Mouse (Mus musculus) 416B (cell line): Measurements from ENCODE around the gene Rgma.
A peak's percentile ranks its signal among the peaks of the same experiment; 100 is the strongest.

Experiments
- DNase-seq: peaks from one replicate; pipeline ENCODE4 v3.0.0; 2011; ENCODE audit warnings: low read depth

The Rgma gene

DNA sequence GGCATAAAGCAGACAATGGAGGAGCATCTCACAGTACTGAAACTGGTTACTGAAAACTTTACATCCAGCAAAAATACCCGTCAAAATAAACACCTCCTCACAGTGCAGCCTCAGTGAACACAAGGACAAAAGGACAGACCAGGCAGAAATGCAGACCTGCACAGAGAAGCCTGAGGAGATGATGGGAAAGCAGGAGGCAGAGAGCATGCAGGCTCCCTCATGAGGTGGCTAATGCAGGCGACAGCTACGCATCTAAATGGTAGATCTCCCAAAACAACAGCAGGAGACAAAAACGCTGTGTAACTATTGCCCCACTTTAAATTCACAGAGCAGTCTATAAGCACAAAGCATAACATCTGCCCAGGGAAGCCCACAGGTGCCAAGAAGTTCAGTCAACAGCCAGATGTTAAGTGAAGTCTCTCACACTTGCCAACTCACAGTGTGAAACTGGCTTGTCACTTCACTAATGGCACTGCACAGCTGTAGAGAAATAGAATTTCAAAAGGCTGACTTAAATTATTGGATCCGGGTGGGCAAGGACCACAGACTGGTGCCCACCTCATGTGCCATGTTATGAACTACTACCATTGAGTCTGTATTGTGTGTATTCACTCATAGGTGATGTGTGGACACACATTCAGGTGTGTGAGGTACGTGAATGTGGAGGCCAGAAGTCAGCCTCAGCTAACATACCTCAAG lies 58.5 kb downstream of the Rgma start:
- no peak for DNase-seq

DNA sequence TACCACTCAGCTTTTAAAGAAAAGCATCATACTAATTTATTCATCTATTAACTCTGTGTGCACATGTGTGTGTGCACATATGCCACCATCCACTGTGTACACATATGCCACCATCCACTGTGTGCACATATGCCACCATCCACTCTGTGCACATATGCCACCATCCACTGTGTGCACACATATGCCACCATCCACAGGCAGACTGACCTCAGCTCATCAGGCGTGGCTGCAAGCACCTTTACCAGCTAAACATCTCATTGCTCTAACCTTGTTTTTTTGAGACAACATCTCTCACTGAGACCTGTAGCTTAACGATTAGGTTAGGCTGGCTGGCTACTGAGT lies 59.0 kb downstream of the Rgma start:
- DNase-seq, result no peak

DNA sequence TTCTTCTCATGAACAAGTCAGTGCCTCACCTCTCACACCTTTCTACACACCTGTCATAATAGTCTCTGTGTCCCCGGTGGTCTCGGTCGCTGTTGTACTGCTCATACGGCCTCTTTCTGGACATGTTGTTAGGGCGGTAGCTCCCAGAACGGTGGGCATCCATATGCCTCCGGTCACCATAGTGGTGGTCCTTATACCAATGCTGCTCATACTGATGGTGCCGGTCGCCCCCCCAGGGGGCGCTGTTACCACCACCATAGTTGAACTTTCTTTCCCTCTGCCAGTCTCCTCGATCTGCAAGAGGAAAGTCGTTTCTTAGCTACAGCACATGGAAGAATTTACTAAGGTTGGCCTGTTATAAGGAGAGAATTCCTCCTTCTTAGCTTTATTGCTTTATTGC lies 60.4 kb downstream of the Rgma start:
- DNase-seq, result peak; percentile 26

DNA sequence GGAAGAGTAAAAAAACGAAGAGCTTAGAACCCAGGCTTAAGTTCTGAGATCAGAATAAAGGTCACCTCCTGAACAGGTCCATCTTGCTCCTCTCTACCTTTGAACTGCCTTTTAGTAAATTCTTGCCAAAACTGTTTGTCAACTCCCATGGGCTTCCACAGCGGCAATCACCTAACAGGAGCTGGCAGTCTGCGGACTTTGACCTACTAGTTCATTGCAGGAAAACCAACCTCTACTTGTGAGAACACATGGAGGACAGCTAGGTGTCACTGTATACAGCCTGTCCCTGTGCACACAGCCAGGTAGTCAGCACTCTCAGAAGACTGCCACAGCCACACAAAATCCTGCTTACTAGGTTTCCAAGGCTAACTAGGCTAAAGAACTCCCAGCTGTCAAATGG lies 66.5 kb downstream of the Rgma start:
- no peak for DNase-seq

DNA sequence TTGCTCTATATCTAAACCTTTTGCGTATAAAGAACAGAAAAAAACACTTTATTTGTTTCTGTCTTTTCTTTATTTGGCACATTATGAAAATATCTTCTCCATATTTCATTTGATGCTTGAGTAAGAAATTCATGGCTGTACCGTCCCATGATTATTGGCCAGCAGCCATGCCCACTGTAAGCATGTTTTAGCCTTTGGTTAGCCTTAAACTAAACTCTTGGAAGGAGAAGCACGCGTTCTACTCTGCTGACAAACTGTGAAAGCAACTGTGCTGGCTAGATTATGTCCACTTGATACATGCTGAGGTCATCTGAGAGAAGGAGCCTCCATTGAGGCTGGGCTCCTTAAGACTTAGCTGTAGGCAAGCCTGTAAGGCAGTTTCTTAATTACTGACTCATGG lies 66.9 kb downstream of the Rgma start:
- no peak for DNase-seq

DNA sequence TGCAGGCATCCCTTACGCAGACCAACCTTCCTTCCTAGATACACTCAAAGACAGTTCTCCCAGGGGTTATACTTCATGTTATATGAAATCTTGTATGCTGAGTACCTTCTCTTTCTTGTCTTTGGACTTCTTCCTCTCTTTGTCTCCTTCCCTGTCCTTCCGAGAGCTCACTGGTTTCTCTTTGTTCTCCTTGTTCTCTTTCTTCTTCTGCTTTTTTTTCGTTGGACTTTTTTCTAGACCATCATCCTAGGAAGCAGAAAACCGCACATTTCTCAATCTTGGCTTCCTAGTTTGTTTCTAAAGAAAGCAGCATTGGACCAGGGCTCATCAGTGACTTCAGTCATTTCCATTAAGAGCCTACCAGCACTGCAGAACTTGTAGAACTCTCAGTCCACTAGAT lies 76.3 kb downstream of the Rgma start:
- DNase-seq, result peak; percentile 23

DNA sequence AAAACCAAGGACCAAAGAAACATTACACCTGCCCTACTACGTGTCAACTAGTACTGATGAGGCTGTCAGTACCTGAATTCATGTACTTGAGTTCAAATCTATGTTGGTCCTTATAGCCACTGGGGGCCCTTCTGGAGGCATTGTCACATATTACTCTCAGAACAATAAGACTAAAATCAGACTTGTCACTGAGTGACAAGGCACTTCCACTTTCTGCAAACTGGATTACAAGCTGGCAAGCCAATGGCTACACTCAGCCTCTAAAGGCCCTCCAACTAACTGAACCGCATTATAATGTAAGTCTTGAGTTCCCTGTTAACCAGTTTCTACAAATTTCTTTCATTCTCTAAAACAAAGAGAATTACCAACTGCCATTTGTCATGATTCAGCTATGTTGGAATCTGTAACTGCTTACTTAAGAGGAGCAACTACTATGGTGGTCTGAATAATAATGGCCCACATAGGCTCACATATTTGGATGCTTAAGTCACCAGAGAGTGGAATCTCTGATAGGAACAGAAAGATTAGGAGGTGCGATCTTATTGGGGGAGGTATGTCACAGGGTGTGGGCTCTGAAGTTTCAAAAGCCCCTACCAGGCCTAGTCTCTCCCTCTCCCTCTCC lies 77.0 kb downstream of the Rgma start:
- DNase-seq, result peak; percentile 13

DNA sequence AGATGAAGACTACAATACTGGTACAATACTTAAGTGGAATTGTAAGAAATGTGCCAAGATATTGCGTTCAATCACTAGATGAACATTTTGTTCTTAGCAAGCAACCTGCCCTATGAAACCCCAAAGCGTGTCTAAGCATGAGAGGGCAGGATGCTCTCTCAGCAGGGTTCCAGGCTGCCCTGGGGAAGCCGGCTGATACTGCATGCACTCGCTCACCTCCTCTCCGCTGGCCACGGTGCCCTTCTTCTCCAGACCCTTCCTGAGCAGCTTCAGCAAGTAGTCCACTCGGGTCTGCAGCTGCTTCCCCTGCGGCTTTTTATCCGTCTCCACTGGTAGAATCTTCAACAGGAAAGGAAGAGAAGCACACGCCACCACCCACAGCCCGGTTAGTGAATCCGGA lies 78.8 kb downstream of the Rgma start:
- no peak for DNase-seq

DNA sequence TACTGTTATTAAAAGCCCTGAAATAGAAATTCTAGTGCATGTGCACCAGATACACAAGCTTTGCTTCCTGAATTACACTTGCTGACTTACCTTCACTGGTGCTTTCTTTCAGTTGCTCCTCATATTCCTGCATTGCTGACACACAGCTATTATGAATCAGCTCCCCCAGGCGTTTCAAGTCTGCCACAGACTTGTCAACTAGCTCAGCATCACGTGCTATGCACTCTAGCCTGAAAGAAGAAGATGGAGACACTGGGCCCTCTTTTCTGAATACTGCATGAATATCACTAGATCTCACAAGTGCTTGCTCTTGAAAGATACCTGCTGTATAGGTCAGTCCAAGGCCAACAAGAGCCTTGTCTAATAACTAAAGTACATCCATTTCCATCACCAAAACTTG lies 88.2 kb downstream of the Rgma start:
- DNase-seq, result no peak

DNA sequence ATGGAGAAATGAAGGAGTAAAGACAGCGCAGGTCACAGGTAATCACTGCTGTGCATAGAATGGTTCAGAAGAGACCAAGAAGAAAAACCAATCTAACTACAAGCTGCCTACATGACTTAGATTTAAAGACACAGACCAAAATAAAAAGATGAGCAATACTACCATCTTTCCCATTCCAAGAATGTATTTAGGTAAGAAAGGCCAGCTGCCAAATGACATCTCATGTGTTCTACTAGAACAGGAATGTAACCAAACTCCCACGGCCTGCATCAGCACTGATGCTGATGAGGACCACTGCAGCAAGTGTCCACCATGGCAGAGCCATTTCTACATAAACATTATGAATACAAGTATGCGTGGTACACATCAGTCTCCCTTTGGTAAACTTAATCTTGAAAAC lies 92.4 kb downstream of the Rgma start:
- DNase-seq, result no peak
